Mouse (Mus musculus) bone marrow, adult 2 months (tissue): ENCODE data around the gene Arid2. TPM values are rescaled to one million over a fixed set of nuclear protein-coding genes. Genes with fewer than 3 reads are reported as not detected.

ENCODE experiments used
- H3K27ac ChIP-seq: fragments of 200-500 bp; 2 replicates; pipeline ENCODE4 v1.5.1; 2012; ENCODE audit warnings: low read depth, mild to moderate bottlenecking, control low read depth, inconsistent platforms, low read length; ENCODE audit not compliant: control insufficient read depth, poor library complexity, insufficient read depth
- H3K4me1 ChIP-seq: fragments of 200-500 bp; 2 replicates; pipeline ENCODE4 v1.6.1; 2011; ENCODE audit warnings: low read length; ENCODE audit not compliant: control insufficient read depth, insufficient read depth
- H3K4me3 ChIP-seq: fragments of 200-500 bp; replicated peaks from 2 replicates; pipeline ENCODE3; 2011; ENCODE audit warnings: mild to moderate bottlenecking, low read depth, low read length, control low read depth; ENCODE audit not compliant: control insufficient read depth
- CTCF ChIP-seq: fragments of 200-500 bp; IDR thresholded peaks from 2 replicates; pipeline ENCODE4 v1.5.1; 2011; ENCODE audit warnings: low read length, control low read depth; ENCODE audit not compliant: control insufficient read depth, insufficient read depth
- POLR2A ChIP-seq: fragments of 200-500 bp; IDR thresholded peaks from 2 replicates; pipeline ENCODE4 v1.6.1; 2011; ENCODE audit warnings: low read depth, mild to moderate bottlenecking, control low read depth, low read length, borderline replicate concordance; ENCODE audit not compliant: control insufficient read depth
- WGBS: fragments of 180-500 bp; shearing (Covaris S2); methylation state at CpG from one replicate; pipeline ENCODE4 v1.1.7; 2018; 5-methylcytosine and 5-hydroxymethylcytosine counted together
- polyA plus RNA-seq: library from polyadenylated mRNA; stranded (reverse); fragments of >200 nt; gene quantifications from 2 replicates; pipeline ENCODE4 v1.2.4, GENCODE M21; 2011; ENCODE audit warnings: low replicate concordance; ENCODE audit not compliant: missing spikeins, insufficient read depth, insufficient read length

Arid2 gene
- polyA plus RNA-seq, 1 experiment: 22.8 TPM

DNA sequence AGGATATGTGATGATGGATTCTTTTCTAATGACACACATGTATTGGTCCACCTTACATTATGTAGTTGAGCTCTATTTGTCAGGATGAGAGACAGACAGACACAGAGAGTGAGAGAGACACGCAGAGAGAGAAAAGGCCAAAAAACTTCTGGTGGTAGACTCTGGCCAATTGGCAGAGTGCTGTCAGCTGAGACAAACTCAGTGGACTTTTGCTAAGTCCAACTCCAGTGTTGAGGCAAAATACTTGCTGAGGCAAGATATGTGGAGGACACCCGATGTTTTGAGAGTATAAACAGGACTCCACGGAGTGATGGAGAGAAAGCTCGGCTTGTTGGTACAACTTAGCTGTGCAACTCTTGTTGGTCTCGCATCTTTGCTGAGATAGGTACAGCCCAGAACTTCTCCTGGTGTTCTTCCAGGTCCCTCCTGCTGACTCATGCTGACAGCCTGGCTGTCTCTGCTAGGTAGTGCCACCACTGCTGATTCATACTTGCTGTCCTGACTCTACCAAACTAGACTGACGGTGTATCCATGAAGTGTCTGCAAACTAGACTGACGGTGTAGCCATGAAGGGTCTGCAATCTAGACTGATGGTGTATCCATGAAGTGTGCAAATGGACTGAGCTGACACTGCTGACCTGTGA is 161.5 kb downstream of the Arid2 start:
- 81% methylated on average over 7 of the region's 7 CpGs for WGBS
- H3K4me3 ChIP-seq: no peak overlapping the region
- TF ChIP-seq CTCF (no peak), POLR2A (no peak)
- no peak overlapping the region for H3K27ac ChIP-seq
- no peaks in the 10 kb centered on the region for H3K4me1 ChIP-seq

GRCm38 (mm10) chr15:96453346-96453745 is 166.0 kb downstream of the Arid2 start:
- H3K27ac ChIP-seq: no peak overlapping the region
- 81% methylated on average over 1 of the region's 1 CpGs for WGBS
- TF ChIP-seq POLR2A: no peak
- TF ChIP-seq CTCF: no peak
- no peaks in the 10 kb centered on the region; the same call in 1 of the 2 replicates for H3K4me1 ChIP-seq
- no peak overlapping the region for H3K4me3 ChIP-seq

Other genes with a start within 250 kb of the Arid2 start
- 30.4 and 32.1 TPM in 2 replicates for gene Scaf11, start 173.3 kb downstream of the Arid2 start, polyA plus RNA-seq